Mouse (Mus musculus) stomach, embryonic 14.5 days (tissue): ENCODE measurements at regions not wholly inside any gene's neighbourhood (a gene's known extent, or its start where the extent isn't known, plus 50 kb on each side); places are given as distances from the start of the nearest gene placed in this dataset.
A peak's percentile ranks its signal among the peaks of the same experiment; 100 is the strongest.

Experiments used
- ATAC-seq: fragments of 200-750 bp; cut with Nextera tagmentation; 2 replicates; pipeline ENCODE4 v1.8.0; 2017; ENCODE audit warnings: low read depth, moderate TSS enrichment; ENCODE audit not compliant: insufficient number of reproducible peaks, insufficient read depth, low FRiP score
- H3K27ac ChIP-seq: fragments of 300-500 bp; sonication (generic); 2 replicates; pipeline ENCODE4 v1.5.1; 2014; ENCODE audit warnings: mild to moderate bottlenecking, low read length, moderate library complexity, mixed read lengths
- H3K27me3 ChIP-seq: fragments of 300-500 bp; sonication (generic); 2 replicates; pipeline ENCODE4 v1.6.1; 2014; ENCODE audit warnings: low read length, control low read depth, mixed read lengths; ENCODE audit not compliant: control insufficient read depth, insufficient read depth
- H3K36me3 ChIP-seq: fragments of 300-500 bp; sonication (generic); 2 replicates; pipeline ENCODE4 v1.6.1; 2014; ENCODE audit warnings: mild to moderate bottlenecking, control low read depth, low read length, moderate library complexity, mixed read lengths; ENCODE audit not compliant: control insufficient read depth, insufficient read depth
- H3K4me1 ChIP-seq: fragments of 300-500 bp; sonication (generic); 2 replicates; pipeline ENCODE4 v1.6.1; 2014; ENCODE audit warnings: low read length, control low read depth, mixed read lengths; ENCODE audit not compliant: control insufficient read depth, insufficient read depth
- H3K4me2 ChIP-seq: fragments of 300-500 bp; sonication (generic); replicated peaks from 2 replicates; pipeline ENCODE4 v1.6.1; 2014; ENCODE audit warnings: low read depth, low read length, control low read depth
- H3K4me3 ChIP-seq: fragments of 300-500 bp; sonication (generic); 2 replicates; pipeline ENCODE4 v1.5.1; 2014; ENCODE audit warnings: low read depth, low read length, control low read depth
- H3K9ac ChIP-seq: fragments of 300-500 bp; sonication (generic); replicated peaks from 2 replicates; pipeline ENCODE4 v1.6.1; 2014; ENCODE audit warnings: low read depth, mild to moderate bottlenecking, control low read depth, low read length, moderate library complexity, mixed read lengths
- H3K9me3 ChIP-seq: fragments of 300-500 bp; sonication (generic); 2 replicates; pipeline ENCODE4 v1.6.1; 2016; ENCODE audit warnings: low read depth, low read length, control low read depth; ENCODE audit not compliant: control insufficient read depth
- WGBS: fragments of 180-500 bp; shearing (Covaris S2); extraction: QIAGEN DNeasy Blood & Tissue Kit; methylation state at CpG from one replicate; pipeline ENCODE4 v1.1.7; 2014; 5-methylcytosine and 5-hydroxymethylcytosine counted together

DNA sequence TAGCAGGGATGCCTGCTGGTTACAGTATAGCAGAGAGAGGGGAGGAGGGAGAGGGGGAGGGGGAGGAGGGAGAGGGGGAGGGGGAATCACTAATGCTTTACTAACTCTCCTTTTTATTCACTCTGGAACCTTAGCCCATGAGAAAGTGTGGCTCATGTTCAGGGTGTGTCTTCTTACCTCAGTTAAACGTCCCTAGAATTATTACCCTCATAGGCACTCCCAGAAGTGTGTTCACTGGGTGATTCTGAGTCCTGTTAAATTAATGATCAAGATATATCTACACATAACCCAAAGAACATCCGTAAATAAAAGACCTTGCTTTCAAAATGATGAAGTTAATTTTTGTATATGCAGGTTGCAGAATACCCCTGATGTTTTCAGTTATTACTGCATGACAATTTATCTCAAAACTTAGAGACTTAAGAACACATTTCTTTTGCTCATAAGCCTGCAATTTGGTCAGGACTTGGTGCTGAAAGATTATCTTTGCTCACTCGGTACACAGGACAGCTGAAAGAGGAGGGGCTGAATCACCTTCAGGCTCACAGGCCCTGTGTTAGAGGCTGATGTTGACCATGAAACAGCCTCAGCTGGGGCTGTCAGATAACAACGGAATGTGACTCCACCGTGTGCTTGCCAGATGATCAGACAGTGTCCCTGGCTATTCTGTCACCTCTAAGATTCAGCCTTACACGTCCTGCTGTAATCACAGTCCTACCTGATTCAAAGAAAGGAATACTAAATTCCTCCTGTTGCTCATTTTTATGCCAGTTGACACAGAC lies 195.0 kb downstream of the Pik3r1 start:
- no peaks in the 10 kb centered on the region for H3K27me3 ChIP-seq
- H3K27ac ChIP-seq, result no peak overlapping the region
- no peak overlapping the region for H3K4me3 ChIP-seq
- no peaks in the 10 kb centered on the region for H3K36me3 ChIP-seq
- no peak overlapping the region for H3K4me2 ChIP-seq
- peak; percentile 76; the same call in 1 of the 2 replicates for ATAC-seq
- no peak overlapping the region for H3K9ac ChIP-seq
- H3K9me3 ChIP-seq, result no peaks in the 10 kb centered on the region
- no peaks in the 10 kb centered on the region for H3K4me1 ChIP-seq
- 53% methylated on average over 6 of the region's 6 CpGs for WGBS

- Histone ChIP-seq H3K9ac (no peak overlapping the region), H3K4me1 (no peaks in the 10 kb centered on the region), H3K4me3 (no peak overlapping the region), H3K27me3 (no peaks in the 10 kb centered on the region), H3K9me3 (no peaks in the 10 kb centered on the region), H3K27ac (no peak overlapping the region), H3K4me2 (no peak overlapping the region), H3K36me3 (no peaks in the 10 kb centered on the region)
- WGBS, result 90% methylated on average over 9 of the region's 9 CpGs
- no peak for ATAC-seq
Observed at GRCm38 (mm10) chr13:101572246-101572645, 195.8 kb downstream of the Pik3r1 start.

DNA sequence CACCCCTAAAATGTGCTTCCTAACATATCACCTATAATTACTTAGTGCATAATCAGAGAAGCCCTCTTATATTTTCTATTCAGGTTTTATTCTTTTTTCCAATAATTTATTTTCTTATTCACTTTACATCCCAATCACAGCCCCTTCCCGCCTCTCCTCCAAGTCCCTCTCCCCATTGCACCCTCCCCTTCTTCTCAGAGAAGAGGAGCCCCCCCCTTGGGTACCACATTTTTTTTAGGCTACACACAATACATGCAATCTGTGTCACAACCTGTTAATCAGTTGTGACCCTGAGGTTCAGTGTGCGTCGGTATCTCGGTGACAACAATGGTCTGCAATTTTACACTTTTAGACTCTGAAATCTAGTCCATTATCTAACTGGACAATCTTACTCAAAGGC lies 198.0 kb downstream of the Pik3r1 start:
- Histone ChIP-seq H3K4me3 (no peak overlapping the region), H3K4me2 (no peak overlapping the region), H3K4me1 (no peaks in the 10 kb centered on the region), H3K9me3 (no peaks in the 10 kb centered on the region), H3K27me3 (no peaks in the 10 kb centered on the region), H3K9ac (no peak overlapping the region), H3K27ac (no peak overlapping the region), H3K36me3 (no peaks in the 10 kb centered on the region)
- WGBS, result 76% methylated on average over 4 of the region's 4 CpGs
- no peak for ATAC-seq

- H3K27ac ChIP-seq, result no peak overlapping the region
- 73% methylated on average over 6 of the region's 6 CpGs for WGBS
- ATAC-seq, result no peak
Observed at GRCm38 (mm10) chr13:101568985-101569631, 198.9 kb downstream of the Pik3r1 start.

GRCm38 (mm10) chr13:101565323-101565722 lies 202.7 kb downstream of the Pik3r1 start:
- Histone ChIP-seq H3K4me2 (no peak overlapping the region), H3K4me3 (no peak overlapping the region), H3K9ac (no peak overlapping the region), H3K36me3 (no peaks in the 10 kb centered on the region), H3K4me1 (no peaks in the 10 kb centered on the region), H3K27ac (no peak overlapping the region), H3K27me3 (no peaks in the 10 kb centered on the region), H3K9me3 (no peaks in the 10 kb centered on the region)
- ATAC-seq, result no peak
- 87% methylated on average over 1 of the region's 1 CpGs for WGBS

More at GRCm38 (mm10) chr13:101568985-101569631, 198.9 kb downstream of the Pik3r1 start:
- no peak overlapping the region for H3K4me3 ChIP-seq
- no peak overlapping the region for H3K9ac ChIP-seq
- no peaks in the 10 kb centered on the region for H3K27me3 ChIP-seq
- no peaks in the 10 kb centered on the region for H3K4me1 ChIP-seq
- H3K36me3 ChIP-seq, result no peaks in the 10 kb centered on the region
- no peaks in the 10 kb centered on the region for H3K9me3 ChIP-seq
- no peak overlapping the region for H3K4me2 ChIP-seq

- no peak overlapping the region for H3K9ac ChIP-seq
- no peak overlapping the region for H3K4me3 ChIP-seq
- H3K27me3 ChIP-seq, result no peaks in the 10 kb centered on the region
- H3K4me1 ChIP-seq, result no peaks in the 10 kb centered on the region
- WGBS, result 67% methylated on average over 3 of the region's 3 CpGs
- H3K36me3 ChIP-seq, result no peaks in the 10 kb centered on the region
- ATAC-seq, result no peak
- H3K27ac ChIP-seq, result no peak overlapping the region
- H3K9me3 ChIP-seq, result no peaks in the 10 kb centered on the region
- H3K4me2 ChIP-seq, result no peak overlapping the region
Observed at GRCm38 (mm10) chr13:101555371-101555874, 212.6 kb downstream of the Pik3r1 start.

DNA sequence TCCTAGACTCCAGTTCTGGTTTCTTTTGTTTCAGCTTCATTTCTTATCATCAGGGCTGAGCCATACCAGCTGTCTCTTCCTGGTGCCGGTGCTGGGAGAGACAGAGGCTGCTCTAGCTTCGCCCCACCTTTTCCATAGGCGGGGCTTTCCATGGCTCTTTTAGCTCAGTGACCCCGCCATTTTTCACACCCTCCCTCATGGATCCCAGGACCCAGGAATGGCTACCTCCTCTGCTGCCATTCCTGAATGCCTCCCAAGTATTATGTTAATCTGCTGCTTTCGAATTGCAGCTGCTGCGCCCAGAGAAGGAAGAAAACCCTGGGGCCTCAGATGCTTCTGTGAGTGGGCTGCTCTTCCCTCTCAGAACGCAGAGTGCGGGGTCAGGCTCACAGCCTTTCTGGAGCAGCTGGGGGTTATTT lies 214.9 kb downstream of the Pik3r1 start:
- H3K27ac ChIP-seq, result no peak overlapping the region
- no peaks in the 10 kb centered on the region for H3K36me3 ChIP-seq
- no peak overlapping the region for H3K4me2 ChIP-seq
- H3K9ac ChIP-seq, result no peak overlapping the region
- ATAC-seq, result peak; percentile 84; the same call in 1 of the 2 replicates
- no peaks in the 10 kb centered on the region for H3K4me1 ChIP-seq
- no peaks in the 10 kb centered on the region for H3K27me3 ChIP-seq
- WGBS, result 42% methylated on average over 8 of the region's 8 CpGs
- H3K9me3 ChIP-seq, result no peaks in the 10 kb centered on the region
- H3K4me3 ChIP-seq, result no peak overlapping the region

GRCm38 (mm10) chr13:101552451-101552850 lies 215.6 kb downstream of the Pik3r1 start:
- no peaks in the 10 kb centered on the region for H3K36me3 ChIP-seq
- no peaks in the 10 kb centered on the region for H3K27me3 ChIP-seq
- H3K4me3 ChIP-seq, result no peak overlapping the region
- ATAC-seq, result peak; percentile 56; the same call in 1 of the 2 replicates
- no peaks in the 10 kb centered on the region for H3K4me1 ChIP-seq
- H3K4me2 ChIP-seq, result no peak overlapping the region
- H3K27ac ChIP-seq, result no peak overlapping the region
- 83% methylated on average over 2 of the region's 2 CpGs for WGBS
- no peak overlapping the region for H3K9ac ChIP-seq
- H3K9me3 ChIP-seq, result no peaks in the 10 kb centered on the region
